Mouse (Mus musculus): ENCODE measurements at regions not wholly inside any gene's neighbourhood (a gene's known extent, or its start where the extent isn't known, plus 50 kb on each side); places are given as distances from the start of the nearest gene placed in this dataset.

- no peak for DNase-seq
These were observed 102.5 kb downstream of the Uchl5 start for GRCm38 (mm10) chr1:143879622-143880021.

- DNase-seq = peak; percentile 57
These were observed 101.2 kb downstream of the Uchl5 start for GRCm38 (mm10) chr1:143878266-143878665.

- DNase-seq = no peak
These were observed 83.2 kb downstream of the Uchl5 start for GRCm38 (mm10) chr1:143860319-143860718.

GRCm38 (mm10) chr1:143858532-143858931, 81.5 kb downstream of the Uchl5 start:
- no peak for DNase-seq

All from lung, postnatal 10 days (tissue).